Mouse (Mus musculus) neural tube, embryonic 10.5 days (tissue): ENCODE data around the gene Ica1.

ENCODE experiments used
- DNase-seq: peaks from one replicate; pipeline ENCODE4 v3.0.0-alpha.2; 2017; ENCODE audit warnings: low spot score; ENCODE audit errors: extremely low spot score

Ica1 gene

GRCm38 (mm10) chr6:8647513-8648184 lies 130.6 kb downstream of the Ica1 start:
- no peak for DNase-seq

- DNase-seq, result no peak
These were observed 132.6 kb downstream of the Ica1 start for GRCm38 (mm10) chr6:8645708-8646107.

GRCm38 (mm10) chr6:8644703-8645102 lies 133.6 kb downstream of the Ica1 start:
- DNase-seq, result no peak

- no peak for DNase-seq
These were observed 137.4 kb downstream of the Ica1 start for GRCm38 (mm10) chr6:8640863-8641262.

- DNase-seq, result no peak
These were observed 138.8 kb downstream of the Ica1 start for GRCm38 (mm10) chr6:8639526-8639925.

GRCm38 (mm10) chr6:8638899-8639298 lies 139.4 kb downstream of the Ica1 start:
- no peak for DNase-seq

GRCm38 (mm10) chr6:8638122-8638521 lies 140.2 kb downstream of the Ica1 start:
- DNase-seq, result no peak

- DNase-seq, result no peak
These were observed 145.6 kb downstream of the Ica1 start for GRCm38 (mm10) chr6:8632701-8633100.

- no peak for DNase-seq
These were observed 146.2 kb downstream of the Ica1 start for GRCm38 (mm10) chr6:8631986-8632632.

- no peak for DNase-seq
These were observed 146.9 kb downstream of the Ica1 start for GRCm38 (mm10) chr6:8631362-8631761.

- no peak for DNase-seq
These were observed 147.8 kb downstream of the Ica1 start for GRCm38 (mm10) chr6:8630531-8630930.

GRCm38 (mm10) chr6:8628715-8629267 lies 149.5 kb downstream of the Ica1 start:
- DNase-seq, result no peak

- DNase-seq, result no peak
These were observed 150.1 kb downstream of the Ica1 start for GRCm38 (mm10) chr6:8628226-8628625.

- DNase-seq, result no peak
These were observed 155.2 kb downstream of the Ica1 start for GRCm38 (mm10) chr6:8623045-8623444.

- DNase-seq, result no peak
These were observed 158.5 kb downstream of the Ica1 start for GRCm38 (mm10) chr6:8619582-8620350.

GRCm38 (mm10) chr6:8617369-8617768 lies 160.9 kb downstream of the Ica1 start:
- no peak for DNase-seq

- DNase-seq, result no peak
These were observed 186.6 kb downstream of the Ica1 start for GRCm38 (mm10) chr6:8591665-8592064.

GRCm38 (mm10) chr6:8583892-8584291 lies 194.4 kb downstream of the Ica1 start:
- no peak for DNase-seq

GRCm38 (mm10) chr6:8582377-8582776 lies 195.9 kb downstream of the Ica1 start:
- no peak for DNase-seq
